Mouse (Mus musculus) adrenal gland, postnatal 10 days (tissue): Measurements from ENCODE around the gene Serinc1. TPM values are rescaled to one million over a fixed set of nuclear protein-coding genes. Genes with fewer than 3 reads are reported as not detected.
"Not testable (repeated sequence)": the region's sequence is repeated elsewhere in the genome, so short reads cannot be mapped to it uniquely, and the experiment has no call there.

Source experiments
- DNase-seq: peaks from one replicate; pipeline ENCODE4 v3.0.0; 2021; ENCODE audit warnings: mixed read lengths
- long read RNA-seq, 2 experiments: library from polyadenylated mRNA; stranded (forward); transcript quantifications; one replicate each; pipeline ENCODE4 v2.0.0; 2021
- total RNA-seq, 2 experiments: library from RNA; stranded (reverse); gene quantifications; 2 replicates each; pipeline ENCODE4 v1.2.3; 2021

The Serinc1 gene
- total RNA-seq, result 100 to 1,000 TPM; 274 to 290 TPM
- long read RNA-seq, experiment 1, transcript Serinc1-201 (9 exons, 2,880 nt), result major isoform, 309 of 348 reads
- long read RNA-seq, experiment 1, partial matches to known transcripts, result 34 of 348 reads
- long read RNA-seq, experiment 1, other reads (novel, unspliced or antisense), result 3 of 348 reads
- long read RNA-seq, experiment 2, transcript Serinc1-201 (9 exons, 2,880 nt), result major isoform, 137 of 148 reads
- long read RNA-seq, experiment 2, partial matches to known transcripts, result 7 of 148 reads
- long read RNA-seq, experiment 2, other reads (novel, unspliced or antisense), result 4 of 148 reads

DNA sequence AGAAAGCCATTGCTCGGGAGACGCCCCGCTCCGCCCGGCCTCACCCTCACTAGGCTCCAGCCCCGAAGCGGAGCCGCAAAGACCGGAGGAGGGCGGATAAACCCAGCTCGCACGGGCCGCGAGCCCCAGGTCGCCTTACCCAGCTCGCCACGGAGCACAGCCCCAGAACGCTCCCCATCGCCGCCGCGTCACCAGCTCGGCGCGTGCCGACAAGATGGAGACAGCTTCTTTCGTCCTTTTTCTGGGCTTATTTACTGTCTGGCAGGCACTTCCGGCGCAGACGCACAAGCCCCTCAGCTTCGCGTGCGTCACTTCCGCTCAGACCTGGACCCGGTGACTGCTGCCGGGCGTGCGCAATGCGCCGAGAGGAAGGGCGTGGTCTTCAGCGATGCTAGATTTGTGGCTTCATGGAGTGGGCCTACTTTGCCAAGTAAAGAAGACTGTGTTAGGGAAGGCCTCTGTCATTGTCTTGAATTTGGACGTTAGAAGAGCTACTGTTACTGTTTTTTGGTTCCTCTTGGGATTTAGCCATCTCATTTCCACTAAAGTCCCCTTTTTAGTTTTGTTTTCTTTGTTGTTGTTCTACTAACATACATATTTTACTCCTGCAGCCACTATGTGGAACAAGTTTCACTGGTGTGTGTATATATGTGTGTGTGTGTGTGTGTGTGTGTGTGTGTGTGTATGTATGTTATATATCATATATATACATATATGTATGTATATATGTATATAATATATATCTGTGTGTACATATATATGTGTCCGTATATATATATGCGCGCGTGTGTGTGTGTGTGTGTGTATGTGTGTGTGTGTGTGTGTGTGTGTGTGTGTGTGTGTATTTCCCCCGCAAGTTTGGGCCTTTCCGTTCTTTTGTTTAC is at the start of gene Serinc1:
Gene Serinc1 (minus strand): TSS at position 313 of the 884 bp plus-strand sequence.
- peak; percentile 95 for DNase-seq

DNA sequence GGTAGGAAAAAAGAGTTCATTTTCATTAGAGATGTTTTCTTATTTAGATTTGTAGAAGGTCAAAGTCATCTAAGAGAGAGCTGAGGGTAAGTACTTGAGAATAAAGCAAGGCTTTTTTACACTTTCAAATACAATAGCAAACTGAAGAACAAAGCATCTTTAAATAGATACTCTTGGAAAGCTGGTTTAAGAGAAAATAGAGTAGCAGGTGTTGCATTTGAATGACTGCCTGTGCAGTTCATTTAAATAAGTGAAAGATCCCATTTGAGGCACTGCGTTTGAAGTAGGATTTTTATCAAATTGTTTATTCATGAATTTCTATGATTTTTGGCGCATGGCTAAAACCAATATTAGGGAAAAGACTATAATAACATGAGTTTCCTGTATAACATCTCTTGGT is 44.4 kb upstream of the Serinc1 start:
- DNase-seq, result no peak

- DNase-seq, result no peak
Measured at GRCm38 (mm10) chr10:57572130-57572529, 39.8 kb upstream of the Serinc1 start.

DNA sequence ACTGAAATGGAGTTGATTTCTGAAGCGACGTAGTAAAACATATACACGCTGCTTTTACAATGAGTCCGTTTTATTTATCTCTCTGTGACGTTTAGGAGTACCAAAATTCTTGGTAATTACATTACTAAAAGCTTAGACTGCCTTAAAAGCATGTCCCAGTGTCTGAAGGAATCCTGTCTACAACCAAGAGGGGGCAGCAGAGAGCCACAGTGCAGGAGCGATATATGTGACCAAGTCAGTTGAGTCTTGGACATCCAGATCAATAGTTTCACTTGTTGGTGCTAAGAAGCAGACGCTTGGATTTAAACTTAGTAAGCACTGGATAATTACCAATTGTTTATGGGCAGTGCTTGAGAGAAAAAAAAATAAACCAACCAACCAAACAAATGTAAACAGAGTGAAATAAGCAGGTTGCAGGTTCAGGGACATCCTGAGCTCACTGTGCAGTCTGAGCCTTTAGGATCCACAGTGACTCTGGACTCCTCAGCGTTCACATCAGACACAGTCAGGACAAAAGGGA is 38.9 kb upstream of the Serinc1 start:
- DNase-seq, result peak; percentile 78

DNA sequence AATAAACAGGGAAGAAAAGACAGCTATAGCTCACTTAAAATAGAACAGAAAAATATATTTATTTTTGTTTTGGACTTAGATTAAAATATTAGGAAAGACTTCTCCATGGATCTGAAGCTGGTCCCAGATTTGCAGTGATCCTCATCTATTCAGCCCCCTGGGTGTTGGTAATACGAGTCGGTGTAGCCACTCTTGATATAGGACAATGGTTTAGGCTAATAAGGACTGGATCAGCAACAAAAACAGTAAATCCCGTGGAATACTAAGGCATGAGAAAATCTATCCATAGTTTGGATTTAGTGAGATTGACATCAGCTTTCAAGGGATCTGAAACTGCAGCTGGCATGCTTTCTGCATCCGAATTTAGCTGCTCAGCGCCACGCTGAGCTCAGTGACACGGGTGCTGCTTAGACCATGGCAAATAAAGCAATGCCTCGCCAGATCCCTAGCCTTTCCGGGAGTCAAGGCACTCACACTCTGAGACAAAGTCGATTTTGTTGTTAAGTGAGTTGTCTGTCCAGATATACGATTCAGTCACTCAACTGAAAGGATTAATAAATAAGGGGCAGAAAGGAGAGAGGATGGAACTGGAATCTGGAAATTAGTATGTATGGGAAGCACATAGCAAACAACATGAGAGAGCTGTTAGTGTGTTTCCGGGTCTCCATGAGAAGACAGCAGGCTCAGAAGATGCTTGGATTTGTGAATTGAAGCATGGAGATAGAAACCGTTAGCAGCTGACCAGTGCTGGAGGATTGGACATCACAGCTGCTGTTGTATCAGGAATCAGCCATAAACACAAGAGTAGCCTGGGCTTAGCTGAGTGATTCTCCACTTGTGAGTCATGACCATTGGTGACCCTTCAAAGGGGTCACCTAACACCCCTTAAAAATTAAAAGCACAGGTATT is 36.9 kb upstream of the Serinc1 start:
- no peak for DNase-seq

GRCm38 (mm10) chr10:57566221-57566620 is 33.9 kb upstream of the Serinc1 start:
- no peak for DNase-seq

DNA sequence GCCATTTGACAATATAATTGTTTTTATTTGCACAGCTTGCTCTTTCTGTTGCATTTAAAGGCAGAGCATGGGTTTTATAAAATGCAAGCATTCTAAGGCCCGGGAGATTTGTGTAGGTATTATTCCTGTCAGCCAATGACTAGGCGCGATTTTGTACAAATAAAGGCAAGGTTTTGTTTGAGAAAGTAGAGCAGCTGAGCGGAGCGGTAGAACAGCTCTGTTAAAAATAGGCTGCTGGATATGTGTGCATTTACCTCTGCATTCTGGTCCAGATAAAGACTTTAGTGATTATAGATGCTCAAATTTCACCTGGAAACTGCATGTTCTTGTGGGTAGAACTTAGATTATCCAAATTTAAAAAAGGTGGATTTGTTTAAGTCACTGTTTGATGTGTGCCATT is 25.3 kb upstream of the Serinc1 start:
- no peak for DNase-seq

- no peak for DNase-seq
Measured at GRCm38 (mm10) chr10:57553719-57554118, 21.4 kb upstream of the Serinc1 start.

- DNase-seq, result no peak
Measured at GRCm38 (mm10) chr10:57549631-57550030, 17.3 kb upstream of the Serinc1 start.

- DNase-seq, result not testable (repeated sequence)
Measured at GRCm38 (mm10) chr10:57543890-57544289, 11.6 kb upstream of the Serinc1 start.

GRCm38 (mm10) chr10:57531616-57532217 is 613 bp downstream of the Serinc1 start:
- DNase-seq, result no peak

DNA sequence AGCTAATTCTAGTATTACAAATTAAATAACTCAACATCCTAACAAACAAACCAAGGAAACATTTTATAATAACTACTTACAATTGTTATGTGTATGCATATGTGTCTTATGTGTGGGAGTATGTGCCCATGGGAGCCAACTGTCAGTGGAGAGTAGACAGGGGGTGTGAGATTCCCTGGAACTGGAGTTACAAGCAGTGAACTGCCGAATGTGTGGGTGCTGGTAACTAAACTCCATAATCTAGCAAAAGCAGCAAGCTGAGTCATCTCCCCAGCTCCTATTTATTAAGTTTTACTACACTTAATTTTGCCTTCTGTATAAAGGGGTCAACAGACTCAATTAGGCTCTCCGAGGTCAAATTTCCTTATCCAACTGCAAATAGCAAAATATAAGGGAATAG is 1.3 kb downstream of the Serinc1 start:
- no peak for DNase-seq

GRCm38 (mm10) chr10:57526469-57526868 is 5.9 kb downstream of the Serinc1 start:
- no peak for DNase-seq

DNA sequence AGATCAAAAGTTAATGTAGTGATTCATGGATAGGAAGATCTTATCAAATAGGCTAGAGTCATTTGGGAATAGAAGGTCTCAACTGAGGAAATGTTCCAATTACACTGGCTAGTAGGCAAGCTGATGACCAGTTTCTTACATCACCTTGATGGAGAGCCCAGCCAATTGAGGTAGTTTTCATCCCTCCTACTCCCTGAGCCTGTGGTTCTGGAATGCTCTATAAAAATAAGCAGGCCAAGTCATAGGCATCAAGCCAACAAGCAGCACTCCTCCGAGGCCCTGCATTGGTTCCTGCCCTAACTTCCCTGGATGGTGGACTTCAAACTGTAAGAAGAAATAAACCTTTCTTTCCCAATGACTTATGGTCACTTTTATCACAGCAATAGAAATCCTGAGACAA is 17.1 kb downstream of the Serinc1 start:
- peak; percentile 16 for DNase-seq

DNA sequence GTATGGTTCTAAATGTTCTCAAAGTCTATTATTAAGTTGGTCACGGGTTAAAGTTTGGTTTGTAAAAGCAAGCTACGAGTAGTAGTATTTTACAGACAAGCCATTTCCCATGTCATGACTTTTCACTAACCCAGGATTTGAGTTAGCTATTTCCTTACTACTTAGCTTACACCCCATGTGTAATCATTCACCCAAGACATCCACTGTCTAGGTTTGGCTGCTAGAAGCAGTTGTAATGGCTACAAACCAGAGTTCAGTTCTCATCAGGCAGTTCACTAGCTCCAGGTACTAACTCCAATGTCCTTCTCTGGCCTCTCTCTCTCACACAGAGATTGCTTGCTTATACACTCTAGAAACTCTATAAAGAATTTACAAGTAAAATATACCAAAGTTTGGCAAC is 17.7 kb downstream of the Serinc1 start:
- DNase-seq, result no peak

DNA sequence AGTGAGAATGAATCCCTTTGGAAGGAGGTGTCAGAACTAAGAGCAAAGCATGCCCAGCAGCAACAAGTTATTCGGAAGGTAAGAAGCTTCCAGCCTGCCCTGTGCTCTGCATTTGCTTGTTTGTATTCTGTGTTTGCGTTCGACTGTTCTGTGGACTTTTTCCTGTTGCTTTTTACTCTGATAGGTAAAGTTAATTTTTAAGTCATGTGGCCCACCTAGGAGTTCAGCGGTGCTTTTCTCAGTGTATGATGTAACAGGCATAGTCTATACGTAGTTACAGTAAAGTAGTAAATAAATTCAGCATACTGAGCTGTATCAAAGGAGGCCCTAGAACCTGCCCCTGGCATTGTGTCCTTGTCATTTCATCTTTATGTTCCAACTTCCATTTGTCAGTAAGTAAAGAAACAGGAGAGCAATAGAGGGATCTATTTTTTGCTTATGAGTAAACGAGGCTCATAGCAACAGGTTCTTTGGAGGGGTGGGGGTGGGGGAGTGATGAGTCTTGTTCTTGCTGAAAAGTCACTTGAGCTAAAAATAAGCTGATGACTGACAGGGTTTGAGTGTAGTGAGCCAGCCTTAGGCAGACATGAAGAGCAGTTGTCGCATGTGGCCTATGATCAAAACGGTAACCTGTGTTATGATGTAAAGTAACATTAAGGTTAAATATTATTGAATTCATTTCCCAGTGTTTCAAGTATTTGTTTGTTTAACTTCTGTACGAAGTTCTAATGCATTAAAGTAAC is 32.7 kb downstream of the Serinc1 start:
- DNase-seq, result no peak

- no peak for DNase-seq
Measured at GRCm38 (mm10) chr10:57492050-57492449, 40.3 kb downstream of the Serinc1 start.

GRCm38 (mm10) chr10:57488591-57488990 is 43.7 kb downstream of the Serinc1 start:
- no peak for DNase-seq

GRCm38 (mm10) chr10:57487201-57487600 is 45.1 kb downstream of the Serinc1 start:
- DNase-seq, result peak; percentile 6

DNA sequence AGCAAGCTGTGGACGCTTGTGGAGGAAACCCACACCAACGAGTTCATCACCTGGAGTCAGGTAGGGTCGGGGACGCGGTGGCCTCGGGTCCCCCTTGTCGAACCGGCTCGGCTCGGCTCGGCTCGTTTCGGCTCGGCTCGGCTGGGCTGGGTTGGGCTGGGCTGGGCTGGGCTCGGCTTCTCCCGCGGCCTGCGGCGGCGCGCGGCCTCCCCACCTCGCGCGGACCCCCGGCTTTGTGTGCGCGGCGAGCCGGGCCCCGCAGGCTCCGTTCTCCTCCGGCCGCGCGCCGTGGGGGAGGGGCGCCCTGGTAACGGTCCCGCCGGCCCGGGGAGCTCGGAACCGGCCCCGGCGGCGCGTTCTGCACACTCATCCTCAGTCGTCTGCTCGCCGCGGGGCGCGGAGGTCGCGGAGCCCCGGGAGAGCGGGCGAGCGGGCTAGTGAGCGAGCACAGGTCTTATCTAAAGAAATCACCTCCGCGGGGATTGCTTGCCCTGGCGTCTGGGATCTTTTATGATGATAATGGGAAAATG is 45.7 kb downstream of the Serinc1 start:
- DNase-seq, result peak; percentile 86
